Mouse (Mus musculus): ENCODE results near the gene Lrrc56. TPM values are rescaled to one million over a fixed set of nuclear protein-coding genes. Genes with fewer than 3 reads are reported as not detected.
"Not testable (repeated sequence)": the region's sequence is repeated elsewhere in the genome, so short reads cannot be mapped to it uniquely, and the experiment has no call there.

Lrrc56 gene
- polyA plus RNA-seq, 1 experiment, result 131 TPM

DNA sequence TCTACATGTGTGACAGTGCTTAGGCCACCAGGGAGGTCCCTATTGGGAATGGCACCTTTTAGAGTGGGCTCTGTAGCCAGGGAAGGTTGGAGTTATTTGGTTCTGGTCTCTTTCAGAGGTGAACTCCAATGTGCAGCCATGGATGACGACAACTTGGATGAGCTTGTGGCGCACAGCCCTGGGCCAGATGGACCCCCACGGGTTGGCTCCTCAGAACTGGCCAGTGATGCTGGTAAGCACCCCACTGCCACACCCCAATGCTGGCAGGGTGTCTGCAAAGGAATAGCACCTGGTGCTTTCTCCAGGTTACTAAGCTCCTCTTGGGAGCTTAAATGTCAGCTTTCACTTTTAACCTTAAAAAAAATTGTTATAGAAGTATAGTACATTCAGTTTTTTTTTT lies 37.2 kb downstream of the Lrrc56 start:
- no peak overlapping the region for H3K4me3 ChIP-seq (ENCODE audit: control insufficient read depth, low read depth, low read length)
- peaks cover 3% of the 10 kb centered on the region for H3K36me3 ChIP-seq (ENCODE audit: control insufficient read depth, insufficient read depth, low read length)
- no peak overlapping the region for H3K27ac ChIP-seq (ENCODE audit: control insufficient read depth, insufficient read depth, low read depth, low read length)
- H3K27me3 ChIP-seq (ENCODE audit: control insufficient read depth, insufficient read depth, low read length), result no peaks in the 10 kb centered on the region
- peaks cover 5% of the 10 kb centered on the region for H3K4me1 ChIP-seq (ENCODE audit: control insufficient read depth, insufficient read depth, low read length)
- TF ChIP-seq POLR2A (IDR thresholded peaks at IDR 0.05; ENCODE audit: control insufficient read depth, low read depth, low read length) (no peak), CTCF (IDR thresholded peaks at IDR 0.05; ENCODE audit: control insufficient read depth, insufficient read depth, insufficient replicate concordance, low read depth, low read length) (no peak)

DNA sequence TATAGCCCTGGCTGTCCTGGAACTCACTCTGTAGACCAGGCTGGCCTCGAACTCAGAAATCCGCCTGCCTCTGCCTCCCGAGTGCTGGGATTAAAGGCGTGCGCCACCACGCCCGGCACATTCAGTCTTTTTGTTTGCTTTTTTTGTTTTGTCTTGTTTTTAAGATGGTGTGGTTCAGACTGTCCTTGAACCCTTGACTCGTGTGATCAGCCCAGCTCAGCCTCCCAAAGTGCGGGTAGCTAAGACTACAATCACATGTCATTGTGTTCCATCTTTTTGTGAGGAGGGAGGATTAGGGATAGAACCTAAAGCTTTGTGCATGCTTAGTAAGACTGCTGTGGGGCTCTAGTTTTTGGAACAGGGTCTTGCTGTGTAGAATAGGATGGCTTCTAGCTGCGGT lies 37.6 kb downstream of the Lrrc56 start:
- peaks cover 5% of the 10 kb centered on the region for H3K4me1 ChIP-seq (ENCODE audit: control insufficient read depth, insufficient read depth, low read length)

DNA sequence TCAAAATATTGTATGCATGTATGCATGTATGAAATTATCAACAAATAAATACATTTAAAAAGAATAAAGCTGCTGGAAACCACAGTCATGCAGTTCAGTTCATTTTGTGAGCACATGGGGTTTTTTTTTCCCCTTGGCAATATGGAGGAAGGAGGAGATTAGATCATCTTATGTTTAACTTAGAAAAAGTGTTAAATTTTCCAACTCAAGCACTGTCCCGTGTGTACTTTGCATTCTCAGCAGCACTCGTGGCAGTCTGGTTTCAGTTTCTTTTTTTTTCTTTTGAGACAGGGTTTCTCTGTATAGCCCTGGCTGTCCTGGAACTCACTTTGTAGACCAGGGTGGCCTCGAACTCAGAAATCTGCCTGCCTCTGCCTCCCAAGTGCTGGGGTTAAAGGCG lies 56.5 kb downstream of the Lrrc56 start:
- not testable (repeated sequence) for H3K27me3 ChIP-seq (ENCODE audit: control insufficient read depth, insufficient read depth, low read length); H3K4me1 ChIP-seq (ENCODE audit: control insufficient read depth, insufficient read depth, low read length); H3K36me3 ChIP-seq (ENCODE audit: control insufficient read depth, insufficient read depth, low read length); H3K4me3 ChIP-seq (ENCODE audit: control insufficient read depth, low read depth, low read length); H3K27ac ChIP-seq (ENCODE audit: control insufficient read depth, insufficient read depth, low read depth, low read length)

More for the DNA sequence above, 37.6 kb downstream of the Lrrc56 start:
- H3K4me3 ChIP-seq (ENCODE audit: control insufficient read depth, low read depth, low read length), result no peak overlapping the region
- TF ChIP-seq CTCF (IDR thresholded peaks at IDR 0.05; ENCODE audit: control insufficient read depth, insufficient read depth, insufficient replicate concordance, low read depth, low read length) (no peak), POLR2A (IDR thresholded peaks at IDR 0.05; ENCODE audit: control insufficient read depth, low read depth, low read length) (no peak)
- no peaks in the 10 kb centered on the region for H3K27me3 ChIP-seq (ENCODE audit: control insufficient read depth, insufficient read depth, low read length)
- peaks cover 3% of the 10 kb centered on the region for H3K36me3 ChIP-seq (ENCODE audit: control insufficient read depth, insufficient read depth, low read length)
- H3K27ac ChIP-seq (ENCODE audit: control insufficient read depth, insufficient read depth, low read depth, low read length), result no peak overlapping the region

DNA sequence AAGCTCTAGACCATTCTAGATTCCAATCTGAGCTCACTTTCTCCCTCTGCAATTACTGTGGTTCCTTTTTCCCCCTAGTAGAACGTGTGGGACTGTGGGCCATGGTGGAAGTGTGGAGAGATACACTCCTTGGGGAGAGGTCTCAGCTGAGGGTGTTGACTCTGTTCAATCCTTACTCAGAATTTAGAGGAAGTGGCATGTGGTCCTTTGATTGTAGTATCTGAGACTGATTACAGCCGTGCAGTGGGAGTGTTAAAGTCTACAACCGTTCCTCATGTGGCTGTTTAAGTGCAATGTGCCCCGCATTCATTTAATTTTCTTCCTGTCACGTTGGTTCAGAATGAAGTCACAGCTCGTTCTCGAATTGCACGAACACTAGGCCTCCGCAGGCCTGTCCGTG lies 62.2 kb downstream of the Lrrc56 start:
- no peaks in the 10 kb centered on the region for H3K4me1 ChIP-seq (ENCODE audit: control insufficient read depth, insufficient read depth, low read length)
- TF ChIP-seq POLR2A (IDR thresholded peaks at IDR 0.05; ENCODE audit: control insufficient read depth, low read depth, low read length) (no peak), CTCF (IDR thresholded peaks at IDR 0.05; ENCODE audit: control insufficient read depth, insufficient read depth, insufficient replicate concordance, low read depth, low read length) (no peak)
- peaks cover 12% of the 10 kb centered on the region for H3K36me3 ChIP-seq (ENCODE audit: control insufficient read depth, insufficient read depth, low read length)
- H3K27me3 ChIP-seq (ENCODE audit: control insufficient read depth, insufficient read depth, low read length), result no peaks in the 10 kb centered on the region
- H3K27ac ChIP-seq (ENCODE audit: control insufficient read depth, insufficient read depth, low read depth, low read length), result no peak overlapping the region
- no peak overlapping the region for H3K4me3 ChIP-seq (ENCODE audit: control insufficient read depth, low read depth, low read length)

Other genes with a start within 250 kb of the Lrrc56 start
- gene Ifitm5, start 243.9 kb upstream of the Lrrc56 start, polyA plus RNA-seq (2012; rRNA removed), result 0.15 TPM in 1 of 2 replicates, not detected in the other
- gene Gm45717, start 238.2 kb upstream of the Lrrc56 start, polyA plus RNA-seq (2012; rRNA removed), result not detected in 2 replicates
- 39.0 and 51.4 TPM in 2 replicates for gene Ifitm2, start 238.2 kb upstream of the Lrrc56 start, polyA plus RNA-seq (2012; rRNA removed)
- gene Ifitm1, start 226.9 kb upstream of the Lrrc56 start, polyA plus RNA-seq (2012; rRNA removed), result 3.0 and 6.9 TPM in 2 replicates
- 15.2 and 23.0 TPM in 2 replicates for gene Ifitm3, start 183.4 kb upstream of the Lrrc56 start, polyA plus RNA-seq (2012; rRNA removed)
- 0.19 and 0.48 TPM in 2 replicates for gene Ifitm6, start 176.2 kb upstream of the Lrrc56 start, polyA plus RNA-seq (2012; rRNA removed)
- not detected in 2 replicates for gene Gm17387, start 165.0 kb upstream of the Lrrc56 start, polyA plus RNA-seq (2012; rRNA removed)
- gene B4galnt4, start 133.1 kb upstream of the Lrrc56 start, polyA plus RNA-seq (2012; rRNA removed), result 18.0 and 23.7 TPM in 2 replicates
- gene Pkp3, start 115.9 kb upstream of the Lrrc56 start, polyA plus RNA-seq (2012; rRNA removed), result 0.83 and 0.84 TPM in 2 replicates
- 3.9 and 5.4 TPM in 2 replicates for gene Sigirr, start 93.6 kb upstream of the Lrrc56 start, polyA plus RNA-seq (2012; rRNA removed)
- 0.30 and 0.32 TPM in 2 replicates for gene Ano9, start 76.4 kb upstream of the Lrrc56 start, polyA plus RNA-seq (2012; rRNA removed)
- gene Ptdss2, start 71.8 kb upstream of the Lrrc56 start, polyA plus RNA-seq (2012; rRNA removed), result 329 and 346 TPM in 2 replicates
- 16.6 and 16.7 TPM in 2 replicates for gene Rnh1, start 21.3 kb upstream of the Lrrc56 start, polyA plus RNA-seq (2012; rRNA removed)
- 41.6 and 46.6 TPM in 2 replicates for gene Hras, start 152 bp upstream of the Lrrc56 start, polyA plus RNA-seq (2012; rRNA removed)
- 216 and 222 TPM in 2 replicates for gene Lmntd2, start 19.9 kb downstream of the Lrrc56 start, polyA plus RNA-seq (2012; rRNA removed)
- gene Rassf7, start 21.7 kb downstream of the Lrrc56 start, polyA plus RNA-seq (2012; rRNA removed), result 33.5 and 41.7 TPM in 2 replicates
- gene Phrf1, start 34.6 kb downstream of the Lrrc56 start, polyA plus RNA-seq (2012; rRNA removed), result 17.6 and 19.0 TPM in 2 replicates
- 2.3 and 2.4 TPM in 2 replicates for gene Irf7, start 72.3 kb downstream of the Lrrc56 start, polyA plus RNA-seq (2012; rRNA removed)
- gene Cdhr5, start 82.6 kb downstream of the Lrrc56 start, polyA plus RNA-seq (2012; rRNA removed), result 0.76 and 0.91 TPM in 2 replicates
- gene Sct, start 85.0 kb downstream of the Lrrc56 start, polyA plus RNA-seq (2012; rRNA removed), result 6.4 and 8.6 TPM in 2 replicates
- gene Drd4, start 97.8 kb downstream of the Lrrc56 start, polyA plus RNA-seq (2012; rRNA removed), result 11.5 and 13.0 TPM in 2 replicates
- gene Deaf1, start 133.5 kb downstream of the Lrrc56 start, polyA plus RNA-seq (2012; rRNA removed), result 8.3 and 9.1 TPM in 2 replicates
- gene Tmem80, start 133.6 kb downstream of the Lrrc56 start, polyA plus RNA-seq (2012; rRNA removed), result 42.3 and 44.2 TPM in 2 replicates
- 4.7 and 5.3 TPM in 2 replicates for gene Eps8l2, start 144.7 kb downstream of the Lrrc56 start, polyA plus RNA-seq (2012; rRNA removed)
- gene Taldo1, start 198.0 kb downstream of the Lrrc56 start, polyA plus RNA-seq (2012; rRNA removed), result 26.0 and 30.2 TPM in 2 replicates
- 23.3 and 24.4 TPM in 2 replicates for gene Gatd1, start 220.0 kb downstream of the Lrrc56 start, polyA plus RNA-seq (2012; rRNA removed)
- gene Cend1, start 235.3 kb downstream of the Lrrc56 start, polyA plus RNA-seq (2012; rRNA removed), result 0.48 and 0.63 TPM in 2 replicates
- gene Slc25a22, start 243.7 kb downstream of the Lrrc56 start, polyA plus RNA-seq (2012; rRNA removed), result 7.2 and 10.9 TPM in 2 replicates
- 5.5 and 5.6 TPM in 2 replicates for gene Pidd1, start 249.9 kb downstream of the Lrrc56 start, polyA plus RNA-seq (2012; rRNA removed)